Mouse (Mus musculus) 3T3-L1 (cell line): ENCODE results near the gene Ermard.
"Not testable (repeated sequence)": the region's sequence is repeated elsewhere in the genome, so short reads cannot be mapped to it uniquely, and the experiment has no call there.

Experiments
- DNase-seq: peaks from one replicate; pipeline ENCODE4 v3.0.0-alpha.2; 2015; ENCODE audit warnings: low read depth, low spot score

Ermard gene

DNA sequence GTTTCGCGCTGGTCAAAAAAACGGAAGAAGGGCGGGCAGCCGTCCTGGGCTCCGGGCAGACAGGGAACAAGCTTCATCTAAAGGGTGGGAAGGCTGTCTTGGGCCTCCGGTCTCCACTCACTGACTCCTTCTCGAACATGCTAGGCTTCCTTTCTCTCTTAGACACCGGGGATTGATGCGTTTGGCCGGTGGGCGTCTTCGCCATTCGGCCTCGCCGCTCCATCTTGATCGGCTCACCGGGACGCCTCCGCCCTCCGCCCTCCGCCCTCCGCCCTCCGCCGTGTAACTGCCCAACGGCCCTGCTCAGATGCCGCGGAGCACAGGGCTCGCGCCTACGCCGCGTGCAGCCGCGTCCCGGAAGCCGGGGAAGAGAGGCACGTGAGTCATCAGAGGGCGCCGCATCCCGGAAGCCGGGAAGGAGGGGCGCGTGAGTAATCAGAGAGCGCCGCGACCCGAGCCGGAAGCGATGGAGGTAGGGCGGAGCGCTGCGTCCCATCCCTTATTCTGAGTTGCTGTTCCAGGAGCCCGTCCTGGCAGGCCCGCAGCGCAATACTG is at the start of gene Ermard, which contains the start of the genes Tcte3 and Gm3448:
TSS of gene Ermard (plus strand) at position 34 of the 555 bp plus-strand sequence.
TSS of gene Tcte3 (minus strand) at position 314 of the 555 bp plus-strand sequence.
TSS of gene Gm3448 (minus strand) at position 363 of the 555 bp plus-strand sequence.
- not testable (repeated sequence) for DNase-seq

DNA sequence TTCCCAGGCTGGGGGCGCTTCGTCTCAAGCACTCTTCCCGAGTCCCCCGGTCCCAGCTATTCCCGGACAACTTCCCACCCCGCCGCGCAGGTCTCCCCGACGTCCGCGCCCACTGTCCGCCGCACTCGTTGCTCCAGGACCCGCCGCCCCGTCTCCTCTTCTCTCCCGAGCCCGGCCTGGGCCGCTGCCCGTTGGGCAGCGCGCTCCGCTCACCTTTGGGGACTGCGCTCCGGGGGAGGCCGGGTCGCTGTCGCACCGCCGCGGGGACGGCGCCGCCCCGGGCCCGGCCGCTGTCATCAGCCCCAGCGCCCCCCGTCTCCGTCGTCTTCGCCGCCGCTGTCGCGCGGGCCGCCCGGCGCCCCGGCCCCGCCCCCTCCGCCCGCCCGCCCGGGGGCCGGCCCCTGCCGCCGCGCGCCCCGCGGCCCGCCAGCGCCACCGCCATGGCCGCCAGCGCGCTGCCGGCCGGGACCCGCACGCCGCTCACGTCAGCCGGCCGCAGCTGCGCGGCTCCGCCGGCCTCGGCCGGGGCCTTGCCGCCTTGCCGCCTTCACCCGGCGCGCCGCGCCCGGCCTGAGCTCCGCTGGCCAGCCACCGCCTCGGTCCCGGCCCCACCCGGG is 48.4 kb upstream of the Ermard start:
- not testable (repeated sequence) for DNase-seq

DNA sequence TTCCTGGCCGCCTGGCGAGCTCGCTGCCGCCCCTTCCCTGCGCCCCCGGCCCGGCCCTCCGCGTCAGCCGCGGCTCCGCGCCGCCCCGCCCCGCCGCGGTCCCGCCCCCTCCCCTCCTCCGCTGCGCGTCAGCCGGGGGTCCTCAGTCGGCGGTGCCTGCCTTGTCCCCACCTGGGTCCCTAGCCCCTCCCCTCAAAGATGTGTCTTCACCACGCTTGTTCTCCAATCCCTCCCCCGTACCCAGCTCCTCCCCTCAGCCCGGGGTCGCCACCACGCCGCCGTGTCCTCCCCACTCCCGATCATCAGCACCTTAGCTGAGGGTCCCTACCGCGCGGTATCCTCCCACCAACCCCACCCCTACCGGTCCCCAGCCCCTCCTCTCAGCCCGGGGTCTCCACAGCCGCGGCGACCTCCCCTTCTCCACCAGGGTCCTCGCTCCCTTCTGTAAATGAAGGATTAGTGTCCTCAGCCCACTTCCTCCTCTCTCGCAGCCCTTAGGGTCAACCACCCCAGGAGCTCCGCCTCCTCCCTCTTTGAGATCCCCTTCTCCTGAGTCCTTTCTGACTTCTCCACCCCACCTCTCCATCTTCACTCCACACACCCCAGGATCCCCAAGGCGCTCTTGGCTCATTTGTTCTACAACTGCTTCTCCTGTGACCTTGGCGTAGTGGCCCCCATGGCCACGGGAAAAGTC is 47.7 kb upstream of the Ermard start:
- DNase-seq, result not testable (repeated sequence)

DNA sequence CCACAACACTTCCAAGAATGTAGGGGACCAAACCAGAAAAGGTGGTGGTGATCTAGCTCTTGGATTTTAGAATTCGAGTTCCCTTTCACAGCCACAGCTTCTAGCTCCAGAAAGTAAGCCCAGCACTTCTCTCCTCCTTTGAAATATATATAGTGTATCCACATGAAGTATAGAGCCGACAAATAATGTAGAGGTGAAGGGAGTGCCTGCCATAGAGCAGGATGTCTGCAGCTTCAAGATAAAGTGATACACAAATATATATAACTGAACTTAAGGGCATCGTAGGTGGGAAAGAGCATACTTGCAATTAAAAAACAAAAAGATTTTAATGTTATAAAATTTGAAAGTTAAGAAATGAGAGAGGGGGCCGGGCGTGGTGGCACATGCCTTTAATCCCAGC is 46.9 kb upstream of the Ermard start:
- not testable (repeated sequence) for DNase-seq

DNA sequence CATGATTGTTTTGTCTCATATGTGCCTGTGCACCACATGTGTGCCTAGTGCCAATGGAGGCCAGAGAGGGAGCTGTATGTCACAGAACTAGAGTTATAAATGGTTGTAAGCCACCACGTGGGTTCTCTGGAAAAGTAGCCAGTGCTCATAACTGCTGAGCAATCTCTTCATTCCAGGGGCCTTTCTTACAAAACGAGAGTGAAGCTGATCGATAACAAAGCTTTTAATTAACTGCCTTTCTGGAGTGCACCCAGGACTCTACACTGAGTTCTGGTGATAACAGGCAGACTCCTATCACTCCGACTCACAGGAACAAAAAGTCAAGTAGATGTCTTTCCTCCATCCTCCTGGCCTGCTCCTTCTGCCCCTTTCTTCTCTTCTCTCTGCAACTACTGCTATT is 41.0 kb upstream of the Ermard start:
- not testable (repeated sequence) for DNase-seq

DNA sequence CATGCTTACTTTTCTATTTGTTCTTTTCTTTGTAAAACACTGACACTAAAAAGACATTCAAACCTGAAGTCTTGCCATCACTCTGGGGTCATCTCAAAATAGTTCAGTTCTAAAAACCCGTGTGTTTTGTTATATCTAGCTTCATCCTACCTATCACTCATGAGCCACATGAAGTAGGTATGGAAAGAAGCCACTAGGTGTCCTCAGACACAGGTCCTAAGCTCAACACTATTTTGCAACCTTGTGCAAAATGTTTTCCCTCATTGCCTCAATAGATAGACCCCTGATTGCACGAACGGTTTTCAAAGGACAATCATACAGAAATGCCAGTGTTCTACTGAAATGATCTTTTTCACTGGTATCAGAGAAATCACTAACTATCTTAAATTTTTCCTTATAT is 31.9 kb upstream of the Ermard start:
- DNase-seq, result not testable (repeated sequence)

DNA sequence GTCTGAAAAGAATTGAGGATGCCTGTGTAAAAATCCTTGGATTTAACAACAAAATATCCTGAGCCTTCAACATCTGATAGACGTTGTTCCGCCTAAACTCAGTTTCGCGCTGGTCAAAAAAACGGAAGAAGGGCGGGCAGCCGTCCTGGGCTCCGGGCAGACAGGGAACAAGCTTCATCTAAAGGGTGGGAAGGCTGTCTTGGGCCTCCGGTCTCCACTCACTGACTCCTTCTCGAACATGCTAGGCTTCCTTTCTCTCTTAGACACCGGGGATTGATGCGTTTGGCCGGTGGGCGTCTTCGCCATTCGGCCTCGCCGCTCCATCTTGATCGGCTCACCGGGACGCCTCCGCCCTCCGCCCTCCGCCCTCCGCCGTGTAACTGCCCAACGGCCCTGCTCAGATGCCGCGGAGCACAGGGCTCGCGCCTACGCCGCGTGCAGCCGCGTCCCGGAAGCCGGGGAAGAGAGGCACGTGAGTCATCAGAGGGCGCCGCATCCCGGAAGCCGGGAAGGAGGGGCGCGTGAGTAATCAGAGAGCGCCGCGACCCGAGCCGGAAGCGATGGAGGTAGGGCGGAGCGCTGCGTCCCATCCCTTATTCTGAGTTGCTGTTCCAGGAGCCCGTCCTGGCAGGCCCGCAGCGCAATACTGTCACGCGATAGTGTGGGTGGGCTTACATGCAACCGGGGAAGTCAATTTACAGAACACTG is 31.1 kb upstream of the Ermard start, which contains the start of gene Gm3435:
TSS of gene Gm3435 (plus strand) at position 471 of the 708 bp plus-strand sequence.
- not testable (repeated sequence) for DNase-seq

DNA sequence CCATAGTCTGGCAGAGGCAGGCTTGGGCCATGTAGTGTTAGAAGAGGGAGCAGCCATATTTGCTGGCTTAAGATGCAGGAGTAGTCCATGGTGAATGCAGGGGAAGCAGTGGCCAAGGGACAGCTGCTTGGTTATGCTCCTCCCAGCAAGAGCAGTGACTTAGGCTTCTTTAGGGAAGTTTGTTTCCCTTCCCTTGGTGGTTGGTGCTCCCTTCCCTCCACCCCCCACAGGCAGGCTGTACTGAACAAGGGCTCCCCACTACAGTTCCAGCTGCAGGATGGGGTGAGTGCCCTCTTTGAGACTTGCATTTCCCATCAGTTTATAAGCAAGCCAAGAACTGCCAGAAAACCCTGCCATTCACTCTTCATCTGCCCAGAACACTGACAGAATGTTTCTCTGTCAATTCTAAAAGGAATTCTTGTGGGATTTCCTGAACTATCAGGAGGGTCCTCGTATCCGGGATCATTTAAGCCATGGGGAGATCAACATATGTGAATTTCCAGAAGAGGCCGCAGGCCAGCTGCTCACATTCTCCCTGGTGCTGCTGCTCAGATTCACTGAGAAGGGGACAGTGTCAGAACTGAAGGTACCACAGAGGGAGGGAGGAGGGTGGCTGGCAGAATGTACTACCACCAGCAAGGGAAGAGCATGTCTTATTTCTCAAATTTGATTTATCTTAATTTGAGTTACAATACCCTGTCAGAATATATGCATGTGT is 19.3 kb upstream of the Ermard start:
- DNase-seq, result not testable (repeated sequence)

DNA sequence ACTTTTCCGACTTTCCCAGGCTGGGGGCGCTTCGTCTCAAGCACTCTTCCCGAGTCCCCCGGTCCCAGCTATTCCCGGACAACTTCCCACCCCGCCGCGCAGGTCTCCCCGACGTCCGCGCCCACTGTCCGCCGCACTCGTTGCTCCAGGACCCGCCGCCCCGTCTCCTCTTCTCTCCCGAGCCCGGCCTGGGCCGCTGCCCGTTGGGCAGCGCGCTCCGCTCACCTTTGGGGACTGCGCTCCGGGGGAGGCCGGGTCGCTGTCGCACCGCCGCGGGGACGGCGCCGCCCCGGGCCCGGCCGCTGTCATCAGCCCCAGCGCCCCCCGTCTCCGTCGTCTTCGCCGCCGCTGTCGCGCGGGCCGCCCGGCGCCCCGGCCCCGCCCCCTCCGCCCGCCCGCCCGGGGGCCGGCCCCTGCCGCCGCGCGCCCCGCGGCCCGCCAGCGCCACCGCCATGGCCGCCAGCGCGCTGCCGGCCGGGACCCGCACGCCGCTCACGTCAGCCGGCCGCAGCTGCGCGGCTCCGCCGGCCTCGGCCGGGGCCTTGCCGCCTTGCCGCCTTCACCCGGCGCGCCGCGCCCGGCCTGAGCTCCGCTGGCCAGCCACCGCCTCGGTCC is 17.0 kb upstream of the Ermard start:
- not testable (repeated sequence) for DNase-seq

DNA sequence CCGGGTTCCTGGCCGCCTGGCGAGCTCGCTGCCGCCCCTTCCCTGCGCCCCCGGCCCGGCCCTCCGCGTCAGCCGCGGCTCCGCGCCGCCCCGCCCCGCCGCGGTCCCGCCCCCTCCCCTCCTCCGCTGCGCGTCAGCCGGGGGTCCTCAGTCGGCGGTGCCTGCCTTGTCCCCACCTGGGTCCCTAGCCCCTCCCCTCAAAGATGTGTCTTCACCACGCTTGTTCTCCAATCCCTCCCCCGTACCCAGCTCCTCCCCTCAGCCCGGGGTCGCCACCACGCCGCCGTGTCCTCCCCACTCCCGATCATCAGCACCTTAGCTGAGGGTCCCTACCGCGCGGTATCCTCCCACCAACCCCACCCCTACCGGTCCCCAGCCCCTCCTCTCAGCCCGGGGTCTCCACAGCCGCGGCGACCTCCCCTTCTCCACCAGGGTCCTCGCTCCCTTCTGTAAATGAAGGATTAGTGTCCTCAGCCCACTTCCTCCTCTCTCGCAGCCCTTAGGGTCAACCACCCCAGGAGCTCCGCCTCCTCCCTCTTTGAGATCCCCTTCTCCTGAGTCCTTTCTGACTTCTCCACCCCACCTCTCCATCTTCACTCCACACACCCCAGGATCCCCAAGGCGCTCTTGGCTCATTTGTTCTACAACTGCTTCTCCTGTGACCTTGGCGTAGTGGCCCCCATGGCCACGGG is 16.4 kb upstream of the Ermard start:
- not testable (repeated sequence) for DNase-seq

DNA sequence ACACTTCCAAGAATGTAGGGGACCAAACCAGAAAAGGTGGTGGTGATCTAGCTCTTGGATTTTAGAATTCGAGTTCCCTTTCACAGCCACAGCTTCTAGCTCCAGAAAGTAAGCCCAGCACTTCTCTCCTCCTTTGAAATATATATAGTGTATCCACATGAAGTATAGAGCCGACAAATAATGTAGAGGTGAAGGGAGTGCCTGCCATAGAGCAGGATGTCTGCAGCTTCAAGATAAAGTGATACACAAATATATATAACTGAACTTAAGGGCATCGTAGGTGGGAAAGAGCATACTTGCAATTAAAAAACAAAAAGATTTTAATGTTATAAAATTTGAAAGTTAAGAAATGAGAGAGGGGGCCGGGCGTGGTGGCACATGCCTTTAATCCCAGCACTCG is 15.5 kb upstream of the Ermard start:
- not testable (repeated sequence) for DNase-seq

DNA sequence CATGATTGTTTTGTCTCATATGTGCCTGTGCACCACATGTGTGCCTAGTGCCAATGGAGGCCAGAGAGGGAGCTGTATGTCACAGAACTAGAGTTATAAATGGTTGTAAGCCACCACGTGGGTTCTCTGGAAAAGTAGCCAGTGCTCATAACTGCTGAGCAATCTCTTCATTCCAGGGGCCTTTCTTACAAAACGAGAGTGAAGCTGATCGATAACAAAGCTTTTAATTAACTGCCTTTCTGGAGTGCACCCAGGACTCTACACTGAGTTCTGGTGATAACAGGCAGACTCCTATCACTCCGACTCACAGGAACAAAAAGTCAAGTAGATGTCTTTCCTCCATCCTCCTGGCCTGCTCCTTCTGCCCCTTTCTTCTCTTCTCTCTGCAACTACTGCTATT is 9.6 kb upstream of the Ermard start:
- not testable (repeated sequence) for DNase-seq

DNA sequence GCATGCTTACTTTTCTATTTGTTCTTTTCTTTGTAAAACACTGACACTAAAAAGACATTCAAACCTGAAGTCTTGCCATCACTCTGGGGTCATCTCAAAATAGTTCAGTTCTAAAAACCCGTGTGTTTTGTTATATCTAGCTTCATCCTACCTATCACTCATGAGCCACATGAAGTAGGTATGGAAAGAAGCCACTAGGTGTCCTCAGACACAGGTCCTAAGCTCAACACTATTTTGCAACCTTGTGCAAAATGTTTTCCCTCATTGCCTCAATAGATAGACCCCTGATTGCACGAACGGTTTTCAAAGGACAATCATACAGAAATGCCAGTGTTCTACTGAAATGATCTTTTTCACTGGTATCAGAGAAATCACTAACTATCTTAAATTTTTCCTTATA is 553 bp upstream of the Ermard start:
- not testable (repeated sequence) for DNase-seq

DNA sequence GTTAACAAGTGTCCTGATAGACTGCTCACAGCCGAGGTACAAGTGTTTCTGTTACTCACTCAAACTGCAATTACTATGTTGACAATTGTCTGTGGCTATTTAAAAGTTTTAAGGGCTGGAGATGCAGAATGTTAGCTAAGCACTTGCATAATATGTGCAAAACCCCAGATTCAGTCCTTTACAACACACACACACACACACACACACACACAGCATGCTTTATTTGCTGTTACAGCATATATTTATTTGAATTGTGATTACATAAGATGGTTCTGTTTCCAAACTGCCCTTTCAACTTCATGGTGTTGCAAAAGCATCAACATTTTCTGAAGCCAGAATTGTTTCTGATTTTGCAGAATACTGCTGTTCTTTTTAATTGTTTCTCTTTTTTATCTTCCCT is 9.3 kb downstream of the Ermard start:
- not testable (repeated sequence) for DNase-seq

DNA sequence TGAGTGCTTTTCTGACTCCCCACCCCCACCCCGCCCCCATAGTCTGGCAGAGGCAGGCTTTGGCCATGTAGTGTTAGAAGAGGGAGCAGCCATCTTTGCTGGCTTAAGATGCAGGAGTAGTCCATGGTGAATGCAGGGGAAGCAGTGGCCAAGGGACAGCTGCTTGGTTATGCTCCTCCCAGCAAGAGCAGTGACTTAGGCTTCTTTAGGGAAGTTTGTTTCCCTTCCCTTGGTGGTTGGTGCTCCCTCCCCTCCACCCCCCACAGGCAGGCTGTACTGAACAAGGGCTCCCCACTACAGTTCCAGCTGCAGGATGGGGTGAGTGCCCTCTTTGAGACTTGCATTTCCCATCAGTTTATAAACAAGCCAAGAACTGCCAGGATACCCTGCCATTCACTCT is 11.8 kb downstream of the Ermard start:
- DNase-seq, result not testable (repeated sequence)

DNA sequence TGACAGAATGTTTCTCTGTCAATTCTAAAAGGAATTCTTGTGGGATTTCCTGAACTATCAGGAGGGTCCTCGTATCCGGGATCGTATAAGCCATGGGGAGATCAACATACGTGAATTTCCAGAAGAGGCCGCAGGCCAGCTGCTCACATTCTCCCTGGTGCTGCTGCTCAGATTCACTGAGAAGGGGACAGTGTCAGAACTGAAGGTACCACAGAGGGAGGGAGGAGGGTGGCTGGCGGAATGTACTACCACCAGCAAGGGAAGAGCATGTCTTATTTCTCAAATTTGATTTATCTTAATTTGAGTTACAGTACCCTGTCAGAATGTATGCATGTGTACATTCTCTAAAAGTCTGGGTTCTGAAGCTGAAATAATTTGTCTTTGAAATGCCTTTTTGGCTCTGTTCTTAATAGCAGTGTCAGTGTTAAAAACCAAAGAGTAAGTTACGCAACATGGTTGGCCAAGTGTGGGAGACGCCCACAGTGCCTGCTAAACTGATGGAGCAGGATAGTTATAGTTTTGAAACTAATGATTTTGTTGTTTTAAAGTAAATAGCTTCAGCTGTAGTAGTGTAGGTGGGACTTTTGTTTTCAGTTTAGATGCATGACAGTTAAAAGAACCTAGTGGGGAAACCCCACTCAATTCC is 12.3 kb downstream of the Ermard start:
- DNase-seq, result not testable (repeated sequence)

DNA sequence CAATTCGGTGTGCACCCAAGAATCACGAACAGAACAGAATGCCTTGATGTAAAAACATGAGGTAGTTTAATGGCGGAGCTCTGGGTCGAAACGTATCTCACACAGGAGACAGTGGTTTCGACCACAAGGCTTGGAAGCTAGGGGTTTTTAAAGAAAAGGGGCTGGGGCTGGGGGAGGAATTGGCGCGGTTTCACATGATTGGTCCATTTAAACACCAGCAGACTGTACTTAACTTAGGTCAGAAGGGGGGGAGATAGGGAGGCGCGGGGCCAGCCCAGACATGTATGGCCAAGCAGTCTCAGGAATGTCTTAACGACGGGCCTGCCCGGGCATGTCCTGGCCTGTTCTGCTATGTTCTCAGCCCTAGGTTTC is 12.8 kb downstream of the Ermard start:
- not testable (repeated sequence) for DNase-seq

DNA sequence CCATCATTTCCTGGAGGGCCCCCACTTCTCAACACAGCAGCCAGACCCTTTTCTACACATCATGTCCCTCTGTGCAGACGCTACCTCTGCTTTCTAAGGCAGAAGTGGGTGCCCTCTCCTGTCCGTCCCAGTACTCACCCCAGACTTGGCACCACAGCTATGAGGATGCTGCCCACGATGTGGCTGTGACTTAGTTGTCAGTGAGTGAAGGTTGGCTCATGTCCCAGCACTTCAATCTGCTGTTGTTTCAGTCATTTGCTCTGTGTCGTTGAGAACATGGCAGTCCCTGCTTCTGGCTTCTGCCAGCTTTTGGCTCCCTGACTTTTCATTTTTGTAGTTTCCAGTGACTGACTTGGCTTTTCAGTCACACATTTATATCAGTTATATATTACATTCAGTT is 14.9 kb downstream of the Ermard start:
- no peak for DNase-seq

DNA sequence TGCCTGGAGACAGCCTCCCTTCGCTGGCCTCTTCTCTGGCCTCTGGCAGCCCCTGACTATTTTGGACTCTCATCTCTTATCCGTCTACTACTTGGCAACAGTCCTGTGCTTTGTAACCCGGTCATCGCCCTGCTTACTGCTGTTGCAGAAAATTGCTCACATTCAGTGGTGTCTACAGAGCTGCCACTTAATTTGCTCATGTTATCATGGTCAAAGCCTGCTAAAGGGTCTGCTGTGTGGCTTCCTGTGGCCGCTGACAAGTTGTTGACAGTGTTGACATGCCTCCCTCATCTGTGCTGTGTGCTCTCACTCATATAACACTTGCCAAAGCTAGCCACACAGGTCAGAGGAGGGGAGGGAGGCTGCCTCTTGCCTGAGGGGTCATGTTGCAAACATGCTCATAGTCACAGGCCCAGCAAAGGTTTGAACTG is 17.2 kb downstream of the Ermard start:
- DNase-seq, result peak; percentile 76

DNA sequence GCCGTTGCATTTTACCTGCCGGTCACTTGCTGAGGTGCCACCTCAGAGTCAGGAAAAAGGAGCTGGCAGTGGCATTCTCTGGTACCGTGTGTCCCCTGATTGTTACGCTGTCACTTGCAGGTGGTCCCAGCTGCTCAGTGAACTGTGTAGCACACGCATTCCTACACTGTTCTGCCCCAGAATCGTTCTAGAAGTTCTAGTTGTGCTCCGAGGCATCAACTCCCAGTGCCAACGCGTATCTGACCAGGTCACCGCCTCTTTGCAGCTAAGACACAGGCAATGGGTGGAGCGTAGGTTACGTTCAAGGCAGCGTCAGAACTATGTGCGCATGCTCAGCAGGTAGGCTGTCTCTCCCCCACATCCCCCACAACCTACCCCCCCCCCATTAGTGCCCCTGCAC is 18.6 kb downstream of the Ermard start:
- DNase-seq, result no peak
